Mouse (Mus musculus) ES-CJ7 (cell line): ENCODE results near the gene Arl8b.
"Not testable (repeated sequence)": the region's sequence is repeated elsewhere in the genome, so short reads cannot be mapped to it uniquely, and the experiment has no call there.

Source experiments
- DNase-seq: peaks from one replicate; pipeline ENCODE4 v3.0.0; 2011; ENCODE audit warnings: low read depth, low spot score

Arl8b gene

GRCm38 (mm10) chr6:108835765-108836691 lies 53.1 kb downstream of the Arl8b start:
- DNase-seq = no peak

GRCm38 (mm10) chr6:108837081-108837480 lies 54.2 kb downstream of the Arl8b start:
- no peak for DNase-seq

GRCm38 (mm10) chr6:108837958-108838357 lies 55.1 kb downstream of the Arl8b start:
- DNase-seq = no peak

- DNase-seq = no peak
Observed at GRCm38 (mm10) chr6:108839432-108839831, 56.5 kb downstream of the Arl8b start.

GRCm38 (mm10) chr6:108840861-108841640 lies 58.2 kb downstream of the Arl8b start:
- no peak for DNase-seq

- DNase-seq = no peak
Observed at GRCm38 (mm10) chr6:108843664-108844063, 60.8 kb downstream of the Arl8b start.

- no peak for DNase-seq
Observed at GRCm38 (mm10) chr6:108844093-108844492, 61.2 kb downstream of the Arl8b start.

- DNase-seq = no peak
Observed at GRCm38 (mm10) chr6:108844771-108845170, 61.9 kb downstream of the Arl8b start.

GRCm38 (mm10) chr6:108852088-108852670 lies 69.3 kb downstream of the Arl8b start:
- no peak for DNase-seq

- DNase-seq = no peak
Observed at GRCm38 (mm10) chr6:108852986-108853385, 70.1 kb downstream of the Arl8b start.

GRCm38 (mm10) chr6:108858583-108858982 lies 75.7 kb downstream of the Arl8b start:
- no peak for DNase-seq

- no peak for DNase-seq
Observed at GRCm38 (mm10) chr6:108861226-108861625, 78.3 kb downstream of the Arl8b start.

GRCm38 (mm10) chr6:108862548-108862947 lies 79.6 kb downstream of the Arl8b start:
- no peak for DNase-seq

GRCm38 (mm10) chr6:108866317-108866716 lies 83.4 kb downstream of the Arl8b start:
- no peak for DNase-seq

GRCm38 (mm10) chr6:108869031-108869430 lies 86.1 kb downstream of the Arl8b start:
- not testable (repeated sequence) for DNase-seq

GRCm38 (mm10) chr6:108870421-108870820 lies 87.5 kb downstream of the Arl8b start:
- no peak for DNase-seq

- no peak for DNase-seq
Observed at GRCm38 (mm10) chr6:108871251-108871650, 88.4 kb downstream of the Arl8b start.
